Mouse (Mus musculus) CH12.LX (cell line): ENCODE results near the gene Spp1. TPM values are rescaled to one million over a fixed set of nuclear protein-coding genes. Genes with fewer than 3 reads are reported as not detected.

Experiments
- DNase-seq: peaks from one replicate; pipeline ENCODE4 v3.0.0-alpha.2; 2013; ENCODE audit errors: extremely low read depth
- H3K27ac ChIP-seq: 2 replicates; pipeline ENCODE4 v1.5.1; 2012; ENCODE audit warnings: low read depth, mild to moderate bottlenecking, control low read depth, moderate library complexity; ENCODE audit not compliant: insufficient read depth
- H3K27me3 ChIP-seq: replicated peaks from 2 replicates; pipeline ENCODE3; 2012; ENCODE audit warnings: inconsistent platforms
- H3K36me3 ChIP-seq, 2 experiments: replicated peaks in 1 of 2; 2 replicates each; pipeline versions ENCODE3 to v1.6.1; 2012; ENCODE audit warnings: inconsistent platforms in 1 of 2, low read length in 1 of 2, mild to moderate bottlenecking in 1 of 2, mixed read lengths in 1 of 2, moderate library complexity in 1 of 2; ENCODE audit not compliant: control insufficient read depth in 1 of 2, insufficient read depth in 1 of 2
- H3K4me1 ChIP-seq, 2 experiments: 2 replicates each; pipeline ENCODE4 v1.6.1; 2012; ENCODE audit warnings: inconsistent platforms in 1 of 2, moderate library complexity in 1 of 2; ENCODE audit not compliant: insufficient read depth in 2 of 2, control insufficient read depth in 1 of 2
- H3K4me2 ChIP-seq: 2 replicates; pipeline ENCODE4 v1.6.1; 2012; ENCODE audit warnings: low read depth, mild to moderate bottlenecking, control low read depth; ENCODE audit not compliant: poor library complexity, insufficient read depth, severe bottlenecking
- H3K4me3 ChIP-seq, 3 experiments: fragments of 150-350 bp in 1 of 3; sonication (generic) in 1 of 3; replicated peaks in 1 of 3; 2 replicates each; pipeline versions ENCODE3 to v1.5.1; 2011 to 2012; ENCODE audit warnings: low read depth in 2 of 3, low read length in 2 of 3, mild to moderate bottlenecking in 2 of 3, moderate library complexity in 2 of 3, control low read depth in 1 of 3, improper control_type of control experiment in 1 of 3, inconsistent platforms in 1 of 3, mixed read lengths in 1 of 3; ENCODE audit not compliant: poor library complexity in 1 of 3
- H3K79me2 ChIP-seq: replicated peaks from 2 replicates; pipeline ENCODE4 v1.6.1; 2012; ENCODE audit warnings: mild to moderate bottlenecking, moderate library complexity; ENCODE audit not compliant: control insufficient read depth, poor library complexity, insufficient read depth, severe bottlenecking; ENCODE audit errors: extremely low read depth
- H3K9ac ChIP-seq: 2 replicates; pipeline ENCODE4 v1.6.1; 2012; ENCODE audit warnings: low read depth, mild to moderate bottlenecking, control low read depth, moderate library complexity; ENCODE audit not compliant: insufficient read depth
- H3K9me3 ChIP-seq: replicated peaks from 2 replicates; pipeline ENCODE3; 2012; ENCODE audit warnings: low read length, inconsistent platforms, mixed read lengths
- BHLHE40 ChIP-seq: IDR thresholded peaks from 2 replicates; pipeline ENCODE4 v1.6.1; 2011; ENCODE audit warnings: mild to moderate bottlenecking, low read depth, low read length, improper control_type of control experiment
- CHD1 ChIP-seq: IDR thresholded peaks from 2 replicates; pipeline ENCODE4 v1.6.1; 2012; ENCODE audit warnings: low read depth, low read length, improper control_type of control experiment, inconsistent platforms
- CTCF ChIP-seq, 2 experiments: IDR thresholded peaks in 1 of 2; conservative IDR thresholded peaks in 1 of 2; 2 replicates each; pipeline ENCODE4 v1.5.1; 2011 to 2012; ENCODE audit warnings: low read depth in 2 of 2, low read length in 2 of 2, improper control_type of control experiment in 1 of 2, inconsistent platforms in 1 of 2, mild to moderate bottlenecking in 1 of 2, moderate library complexity in 1 of 2
- EP300 ChIP-seq: IDR thresholded peaks from 2 replicates; pipeline ENCODE4 v1.6.1; 2011; ENCODE audit warnings: low read length, improper control_type of control experiment
- ETS1 ChIP-seq: conservative IDR thresholded peaks from 2 replicates; pipeline ENCODE4 v1.6.1; 2012; ENCODE audit warnings: low read depth, mild to moderate bottlenecking, inconsistent platforms, low read length, improper control_type of control experiment, moderate library complexity
- HCFC1 ChIP-seq: IDR thresholded peaks from 2 replicates; pipeline ENCODE4 v1.6.1; 2012; ENCODE audit warnings: low read depth, mild to moderate bottlenecking, inconsistent platforms, low read length, improper control_type of control experiment
- JUN ChIP-seq: IDR thresholded peaks from 2 replicates; pipeline ENCODE4 v1.6.1; 2011; ENCODE audit warnings: low read depth, mild to moderate bottlenecking, low read length, improper control_type of control experiment, moderate library complexity; ENCODE audit not compliant: insufficient read depth
- KAT2A ChIP-seq: IDR thresholded peaks from 2 replicates; pipeline ENCODE4 v1.6.1; 2012; ENCODE audit warnings: low read length, improper control_type of control experiment, inconsistent platforms; ENCODE audit not compliant: insufficient replicate concordance
- MAFK ChIP-seq: IDR thresholded peaks from 2 replicates; pipeline ENCODE4 v1.6.1; 2011; ENCODE audit warnings: low read length, improper control_type of control experiment; ENCODE audit not compliant: insufficient replicate concordance
- MAX ChIP-seq: IDR thresholded peaks from 2 replicates; pipeline ENCODE4 v1.6.1; 2011; ENCODE audit warnings: low read length, improper control_type of control experiment
- MAZ ChIP-seq: IDR thresholded peaks from 2 replicates; pipeline ENCODE4 v1.6.1; 2012; ENCODE audit warnings: low read depth, mild to moderate bottlenecking, inconsistent platforms, low read length, improper control_type of control experiment, moderate library complexity
- MEF2A ChIP-seq: IDR thresholded peaks from 2 replicates; pipeline ENCODE4 v1.6.1; 2014; ENCODE audit warnings: low read depth, mild to moderate bottlenecking, inconsistent platforms, low read length, improper control_type of control experiment, borderline replicate concordance
- MYC ChIP-seq: IDR thresholded peaks from 2 replicates; pipeline ENCODE4 v1.6.1; 2011; ENCODE audit warnings: low read depth, mild to moderate bottlenecking, improper control_type of control experiment, low read length
- NELFE ChIP-seq: IDR thresholded peaks from 2 replicates; pipeline ENCODE4 v1.6.1; 2011; ENCODE audit warnings: low read depth, low read length, improper control_type of control experiment
- PAX5 ChIP-seq: IDR thresholded peaks from 2 replicates; pipeline ENCODE4 v1.6.1; 2012; ENCODE audit warnings: low read length, inconsistent platforms, mixed read lengths
- POLR2A ChIP-seq: IDR thresholded peaks from 2 replicates; pipeline ENCODE4 v1.6.1; 2011; ENCODE audit warnings: low read depth, mild to moderate bottlenecking, improper control_type of control experiment, low read length
- POLR2AphosphoS2 ChIP-seq: IDR thresholded peaks from 2 replicates; pipeline ENCODE4 v1.6.1; 2011; ENCODE audit warnings: low read depth, low read length, improper control_type of control experiment
- RCOR1 ChIP-seq: conservative IDR thresholded peaks from 2 replicates; pipeline ENCODE4 v1.6.1; 2012; ENCODE audit warnings: low read depth, mild to moderate bottlenecking, inconsistent platforms, low read length, improper control_type of control experiment
- TBP ChIP-seq: conservative IDR thresholded peaks from 2 replicates; pipeline ENCODE4 v1.6.1; 2011; ENCODE audit warnings: low read depth, low read length, improper control_type of control experiment
- TCF12 ChIP-seq: IDR thresholded peaks from 2 replicates; pipeline ENCODE4 v1.6.1; 2014; ENCODE audit warnings: low read depth, mild to moderate bottlenecking, inconsistent platforms, low read length, improper control_type of control experiment
- UBTF ChIP-seq: IDR thresholded peaks from 2 replicates; pipeline ENCODE4 v1.6.1; 2012; ENCODE audit warnings: low read depth, mild to moderate bottlenecking, inconsistent platforms, low read length, improper control_type of control experiment, moderate library complexity
- USF1 ChIP-seq: IDR thresholded peaks from 2 replicates; pipeline ENCODE4 v1.6.1; 2014; ENCODE audit warnings: low read depth, mild to moderate bottlenecking, inconsistent platforms, low read length, improper control_type of control experiment
- USF2 ChIP-seq: conservative IDR thresholded peaks from 2 replicates; pipeline ENCODE4 v1.6.1; 2011; ENCODE audit warnings: low read depth, low read length, improper control_type of control experiment
- ZC3H11A ChIP-seq: IDR thresholded peaks from 2 replicates; pipeline ENCODE4 v1.6.1; 2012; ENCODE audit warnings: low read depth, mild to moderate bottlenecking, inconsistent platforms, low read length, improper control_type of control experiment
- ZKSCAN1 ChIP-seq: IDR thresholded peaks from 2 replicates; pipeline ENCODE4 v1.6.1; 2012; ENCODE audit warnings: low read depth, inconsistent platforms, low read length, improper control_type of control experiment, borderline replicate concordance
- dilution Hi-C: fragments of 300-500 bp; cut with MboI; formaldehyde crosslinking; loops from 2 replicates; pipeline ENCODE4 v1.14.3; 2020; ENCODE audit warnings: low sequenced_read_pairs; ENCODE audit not compliant: extremely low pct_unique_long_range_greater_than_20kb, extremely low pct_ligation_motif_present
- in situ Hi-C: fragments of 300-500 bp; cut with MboI; formaldehyde crosslinking; loops from 3 replicates; pipeline ENCODE4 v1.14.3; 2019; ENCODE audit warnings: low sequenced_read_pairs, low pct_ligation_motif_present, low pct_unique_long_range_greater_than_20kb, mixed read lengths
- polyA plus RNA-seq: library from polyadenylated mRNA; unstranded; fragments of >175 nt; gene quantifications from 2 replicates; pipeline ENCODE4 v1.2.1, GENCODE M21; 2012; ENCODE audit warnings: low read depth; ENCODE audit not compliant: insufficient read length
- total RNA-seq, 2 experiments: library from RNA; depleted of rRNA; stranded (reverse); fragments of 300-350 nt in 1 of 2; fragments of >200 nt in 1 of 2; gene quantifications; 2 replicates each; pipeline ENCODE4 v1.2.3; 2012 to 2014

Gene Spp1
- total and polyA plus RNA-seq, 3 experiments: 2.1 to 27.0 (median 10.4) TPM

DNA sequence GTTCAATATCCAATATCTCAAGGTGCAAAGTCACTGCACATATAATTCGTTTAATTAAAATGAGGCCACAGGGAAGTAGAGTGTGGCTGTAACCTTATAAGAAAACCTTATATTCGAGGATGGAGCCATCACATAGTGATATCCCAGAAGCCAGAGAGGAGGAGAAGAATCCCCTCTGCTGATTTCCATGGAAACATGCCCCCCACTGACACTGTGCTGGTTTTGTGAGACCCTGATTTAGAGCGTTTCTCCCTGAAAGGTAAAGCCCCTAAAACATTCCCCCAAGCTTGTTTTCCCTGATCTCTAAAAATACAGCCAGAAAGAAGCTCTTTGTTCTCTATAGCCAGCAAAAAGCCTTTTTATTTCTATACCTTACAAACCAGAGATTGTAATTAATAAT lies 14.6 kb downstream of the Spp1 start:
- Histone ChIP-seq H3K36me3 (no peaks in the 10 kb centered on the region), H3K4me2 (no peak overlapping the region), H3K79me2 (no peaks in the 10 kb centered on the region), H3K27ac (no peak overlapping the region), H3K9me3 (no peaks in the 10 kb centered on the region), H3K27me3 (no peaks in the 10 kb centered on the region), H3K4me3 (no peak overlapping the region), H3K9ac (no peak overlapping the region)
- in situ Hi-C loops (loop anchor here (25.0 kb wide), 1 partner anchor 237 kb away; the partner anchor contains the start of gene Dmp1), dilution Hi-C loops (no loop called here)
- no peak for DNase-seq
- TF ChIP-seq ETS1 (no peak), MEF2A (no peak), MAFK (no peak), HCFC1 (no peak), POLR2A (no peak), KAT2A (no peak), PAX5 (no peak), TCF12 (no peak), BHLHE40 (no peak), CHD1 (no peak), MAX (no peak), RCOR1 (no peak), NELFE (no peak), EP300 (no peak), JUN (no peak), USF2 (no peak), MAZ (no peak), ZKSCAN1 (no peak), CTCF (conservative IDR thresholded peaks at IDR 0.05 in 1 of 2, IDR thresholded peaks at IDR 0.05 in 1 of 2; ENCODE audit: low read depth in 2 of 2, low read length in 2 of 2) (no peak)
- TF ChIP-seq, all 38 proteins: peak for 0
- no peaks in the 10 kb centered on the region for H3K4me1 ChIP-seq

DNA sequence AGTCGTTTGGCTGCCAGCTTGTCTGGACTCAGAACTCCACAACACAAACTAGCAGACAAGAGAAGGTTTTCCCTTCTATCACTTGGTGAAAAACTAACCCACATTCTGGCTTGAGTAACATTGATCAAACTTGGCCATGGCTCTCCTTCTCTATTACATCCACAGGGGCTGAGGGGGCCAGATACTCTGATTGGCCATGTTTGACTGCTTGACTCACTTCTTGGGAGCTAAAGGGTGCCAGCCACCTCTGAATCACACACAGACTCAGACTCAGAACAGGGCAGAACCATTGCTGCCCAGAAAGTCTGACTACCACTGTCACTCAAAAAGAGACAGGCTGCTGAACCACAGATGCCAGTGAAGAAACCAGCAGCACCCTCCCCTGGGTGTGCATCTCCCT lies 18.2 kb downstream of the Spp1 start:
- Histone ChIP-seq H3K9me3 (no peaks in the 10 kb centered on the region), H3K4me2 (no peak overlapping the region)
- no peak for TF ChIP-seq ZC3H11A
- no peak for TF ChIP-seq USF1
- TF ChIP-seq BHLHE40: no peak
- TF ChIP-seq MAX: no peak
- no peak for TF ChIP-seq ZKSCAN1
- no peak for TF ChIP-seq POLR2AphosphoS2
- no peak for TF ChIP-seq TBP
- no peak for TF ChIP-seq USF2
- no peak for TF ChIP-seq UBTF
- no peak for TF ChIP-seq MYC
- TF ChIP-seq, all 38 proteins: peak for 0
- in situ Hi-C loops: no loop called here
- Histone ChIP-seq H3K4me1 (no peaks in the 10 kb centered on the region), H3K27me3 (no peaks in the 10 kb centered on the region), H3K4me3 (no peak overlapping the region), H3K36me3 (no peaks in the 10 kb centered on the region), H3K79me2 (no peaks in the 10 kb centered on the region), H3K27ac (no peak overlapping the region), H3K9ac (no peak overlapping the region)
- dilution Hi-C loops: no loop called here
- no peak for DNase-seq
